Mouse (Mus musculus) telencephalon, adult 2 months (tissue): ENCODE measurements at regions not wholly inside any gene's neighbourhood (a gene's known extent, or its start where the extent isn't known, plus 50 kb on each side); places are given as distances from the start of the nearest gene placed in this dataset.

Source experiments
- DNase-seq: peaks from one replicate; pipeline ENCODE4 v3.0.0-alpha.2; 2011; ENCODE audit warnings: low read depth, low spot score

DNA sequence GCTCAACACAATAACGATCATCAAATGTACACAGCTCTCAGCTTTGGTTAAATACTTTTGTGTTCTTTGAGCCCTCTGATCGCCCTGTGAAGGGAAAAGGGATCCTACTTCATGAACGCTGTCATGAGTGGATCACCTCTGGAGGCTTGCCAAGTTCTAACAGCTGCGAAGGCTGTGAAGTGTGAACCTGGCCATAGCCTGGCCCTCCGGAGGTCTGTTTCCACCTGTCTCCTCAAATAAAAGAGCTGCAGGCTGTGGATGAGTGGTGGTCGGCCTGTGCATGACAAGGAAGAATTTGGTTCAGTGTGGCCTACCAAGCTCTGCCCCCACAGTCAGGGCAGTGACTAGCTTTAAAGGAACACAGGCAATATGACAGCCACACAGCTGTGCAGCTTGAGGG, 122.0 kb downstream of the Gm12728 start:
- DNase-seq = no peak

DNA sequence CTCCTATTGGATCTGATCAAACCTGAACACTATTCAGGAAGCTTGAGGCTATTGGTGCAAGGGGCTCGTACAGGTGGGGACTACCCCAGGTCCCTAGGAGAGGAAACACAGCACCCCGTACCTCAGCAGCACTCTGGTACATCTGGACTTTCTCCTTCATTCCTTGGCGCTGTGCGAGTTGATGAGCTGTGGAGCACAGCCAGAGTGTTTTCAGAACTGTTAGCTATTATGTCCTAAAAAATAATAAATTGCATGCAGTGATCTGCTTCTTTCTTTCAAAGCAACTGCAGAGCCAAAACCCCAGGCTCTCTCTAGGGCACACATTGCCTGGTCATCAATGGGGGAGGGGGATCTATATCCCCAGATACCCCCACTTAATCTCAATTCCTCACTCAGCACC, 122.6 kb downstream of the Gm12728 start:
- no peak for DNase-seq

DNA sequence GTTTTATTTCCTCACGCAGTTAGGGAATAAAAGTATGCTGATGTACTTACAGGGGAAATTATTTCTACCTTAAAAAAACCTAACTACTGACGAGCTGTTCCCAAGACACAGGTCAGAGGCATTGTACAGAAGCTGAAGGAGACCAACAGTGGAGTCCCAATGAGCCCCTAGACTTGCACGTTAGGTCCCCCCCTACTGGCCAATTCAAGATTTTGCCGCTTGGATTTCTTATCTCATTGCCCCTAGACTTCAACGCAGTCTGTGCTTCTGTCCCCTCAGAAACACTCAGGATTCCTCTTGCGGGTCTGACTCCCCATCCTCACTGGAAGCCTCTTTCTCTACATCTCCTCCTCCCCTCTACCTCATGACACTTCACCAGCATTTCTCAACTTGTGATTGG, 125.3 kb downstream of the Gm12728 start:
- DNase-seq = no peak

DNA sequence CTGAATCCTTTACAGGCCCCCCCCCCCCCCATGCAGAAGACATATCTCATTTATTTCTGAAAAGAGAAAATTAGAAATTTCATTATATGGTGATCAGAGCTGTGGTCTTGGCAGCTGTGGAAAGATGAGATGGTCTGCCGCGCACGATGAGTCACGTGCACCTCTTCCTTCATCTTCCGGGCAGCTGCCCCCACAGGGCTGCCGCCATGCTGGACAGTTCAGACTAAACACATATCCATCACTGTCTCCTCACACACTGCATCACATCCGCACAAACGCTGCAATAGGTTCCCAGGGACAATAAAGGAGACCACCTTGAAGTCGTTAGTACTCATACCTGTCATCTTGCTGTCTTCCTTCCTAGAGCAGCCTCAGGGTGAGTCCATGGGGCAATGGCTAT, 126.6 kb downstream of the Gm12728 start:
- DNase-seq = no peak

DNA sequence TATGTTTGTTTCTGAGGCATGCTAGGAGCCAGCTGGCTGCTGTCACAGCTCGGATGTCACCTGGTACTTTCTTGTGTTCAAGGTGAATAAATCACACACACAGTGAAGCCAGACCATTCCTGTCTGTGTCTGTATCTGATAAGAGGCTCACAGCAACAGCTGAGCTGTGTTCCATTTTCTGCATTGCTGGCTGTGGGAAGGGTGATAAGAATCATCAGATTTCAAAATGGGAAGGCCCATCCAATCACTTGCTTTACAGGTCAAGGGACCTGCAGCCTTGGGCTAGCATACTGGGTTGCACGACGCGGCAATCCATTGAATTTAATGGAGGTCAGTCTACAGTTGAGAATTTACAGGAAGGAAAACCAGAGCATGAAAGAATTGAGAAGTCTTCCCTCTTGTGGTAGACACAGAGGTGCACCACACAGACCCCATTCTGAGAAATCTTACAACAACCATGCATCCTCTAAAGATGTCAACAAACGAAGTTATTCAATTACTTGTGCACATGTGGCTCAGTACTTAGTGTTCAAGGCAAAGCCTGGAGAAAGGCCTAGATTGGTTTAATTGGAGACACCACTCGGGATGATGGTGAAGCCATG, 135.2 kb downstream of the Gm12728 start:
- no peak for DNase-seq

DNA sequence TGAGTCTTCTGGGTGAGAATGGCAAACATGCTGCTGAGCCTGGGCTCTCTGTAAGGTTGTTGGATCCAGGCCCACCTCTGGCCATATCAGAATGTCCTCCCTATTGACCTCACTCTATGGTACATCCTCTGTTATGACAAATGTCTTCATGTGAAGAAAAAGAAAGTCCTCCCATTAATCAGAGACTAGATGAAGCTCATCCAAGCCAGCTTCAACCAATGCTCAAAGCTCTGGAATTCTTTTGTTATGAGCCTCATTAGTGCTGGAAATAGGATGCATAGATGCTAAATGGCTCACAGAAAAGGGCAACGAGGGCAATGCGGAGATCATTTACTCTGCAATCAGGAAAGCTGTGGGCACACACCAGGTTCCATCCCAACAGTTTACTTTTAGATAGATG, 135.8 kb downstream of the Gm12728 start:
- DNase-seq = no peak

DNA sequence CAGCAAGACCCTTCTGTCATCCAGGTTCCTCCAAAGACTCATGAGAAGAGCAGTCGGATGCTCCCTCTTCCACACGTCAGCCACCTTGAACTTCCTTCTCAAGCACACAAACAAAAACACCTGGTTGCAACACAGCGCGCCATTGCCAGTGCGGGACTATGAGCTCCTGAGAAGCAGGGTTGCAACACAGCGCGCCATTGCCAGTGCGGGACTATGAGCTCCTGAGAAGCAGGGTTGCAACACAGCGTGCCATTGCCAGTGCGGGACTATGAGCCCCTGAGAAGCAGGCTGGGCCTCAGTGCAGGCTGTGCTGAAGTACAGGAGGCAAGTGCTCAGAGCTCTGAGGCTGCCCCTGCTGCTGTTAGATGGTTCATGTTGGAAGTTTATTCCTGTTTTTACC, 140.0 kb downstream of the Gm12728 start:
- no peak for DNase-seq

DNA sequence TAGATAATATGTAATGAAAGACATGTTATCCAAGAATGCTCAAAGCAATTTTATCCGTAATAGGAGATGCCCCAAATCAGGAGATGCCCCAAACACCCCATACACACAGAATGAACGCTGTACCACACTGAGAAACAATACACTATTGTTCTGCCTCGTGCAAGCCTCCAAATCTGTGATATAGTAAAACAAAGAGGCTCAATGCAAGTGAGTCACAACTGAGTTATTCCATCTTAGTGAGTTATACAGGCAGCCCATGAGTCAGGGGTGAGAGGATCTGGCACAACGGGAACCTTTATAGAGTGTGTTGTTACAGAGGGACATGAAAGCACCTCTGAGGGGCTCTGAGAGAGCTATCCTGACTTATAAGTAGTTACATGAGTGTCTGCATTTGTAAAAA, 145.3 kb downstream of the Gm12728 start:
- DNase-seq = peak; percentile 21

DNA sequence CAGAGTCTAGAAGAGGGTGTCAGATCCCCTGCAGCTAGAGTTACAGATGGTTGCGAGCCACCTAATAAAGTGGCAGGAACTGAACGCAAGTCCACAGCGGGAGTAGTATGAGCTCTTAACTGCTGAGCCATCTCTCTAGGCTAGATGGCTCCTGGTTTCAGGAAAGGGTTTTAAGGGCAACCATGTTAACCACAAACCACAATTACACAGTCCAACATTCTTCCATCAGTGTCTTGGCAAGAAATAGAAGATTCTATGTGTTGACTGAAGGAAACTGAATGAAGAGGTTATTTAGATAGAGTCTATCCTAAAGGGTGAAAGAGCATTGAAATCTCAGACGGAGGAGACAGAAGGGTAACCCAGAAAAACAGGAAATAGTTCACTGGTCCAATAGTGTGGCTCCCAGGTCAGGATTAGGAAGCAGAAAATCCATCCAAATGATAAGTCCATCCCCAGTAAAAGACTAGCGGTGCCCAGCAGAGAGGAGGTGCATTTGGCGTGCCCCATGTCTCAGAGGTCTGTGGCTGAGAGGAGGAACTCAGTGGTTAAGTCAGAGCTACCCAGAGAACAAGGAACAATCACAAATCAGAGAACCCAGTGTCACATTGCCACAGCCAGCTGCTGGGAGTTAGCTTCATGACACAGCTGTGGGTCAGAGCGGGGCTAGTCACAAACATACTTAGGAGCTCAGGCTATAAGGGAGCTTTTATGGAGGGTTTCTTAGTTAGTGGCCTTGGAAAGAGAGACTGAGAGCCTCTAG, 147.3 kb downstream of the Gm12728 start:
- DNase-seq = peak; percentile 33

DNA sequence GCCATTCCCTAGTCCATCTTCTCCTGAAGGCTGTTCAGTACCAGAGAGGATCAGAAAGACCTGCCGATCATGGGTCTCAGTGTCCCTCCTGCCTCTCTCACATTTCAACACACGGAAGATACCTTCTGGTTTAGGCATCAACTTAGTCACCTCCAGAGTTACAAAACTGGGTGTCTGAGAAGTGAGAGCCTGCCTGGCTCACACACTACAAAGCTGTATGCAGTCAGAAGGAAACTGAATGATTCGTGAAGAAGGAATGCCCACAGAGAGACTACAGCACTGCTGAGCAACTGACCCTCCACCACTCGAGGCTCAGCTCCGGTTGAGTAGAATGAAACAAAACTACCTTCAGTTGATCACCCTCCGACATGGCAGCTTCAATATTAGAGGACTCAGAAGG, 147.9 kb downstream of the Gm12728 start:
- no peak for DNase-seq

DNA sequence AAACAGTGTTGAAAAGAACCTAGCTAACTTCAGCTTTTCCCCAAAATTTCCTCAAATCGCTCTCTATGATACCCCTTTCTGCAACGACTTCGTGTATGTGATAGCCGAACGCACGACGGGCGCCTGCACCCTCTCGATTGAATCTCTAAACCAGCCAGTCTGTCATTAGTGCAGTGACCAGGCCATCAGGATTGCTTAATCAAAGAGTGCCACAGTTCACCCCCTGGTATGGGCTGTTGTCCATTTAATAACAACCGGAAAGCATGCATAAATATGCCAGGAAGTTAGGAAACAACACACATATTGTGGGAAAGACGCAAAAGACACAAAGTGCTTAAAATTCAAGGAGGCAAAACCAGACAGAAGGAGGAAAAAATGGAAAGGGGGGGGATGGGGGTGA, 149.2 kb downstream of the Gm12728 start:
- DNase-seq = no peak

DNA sequence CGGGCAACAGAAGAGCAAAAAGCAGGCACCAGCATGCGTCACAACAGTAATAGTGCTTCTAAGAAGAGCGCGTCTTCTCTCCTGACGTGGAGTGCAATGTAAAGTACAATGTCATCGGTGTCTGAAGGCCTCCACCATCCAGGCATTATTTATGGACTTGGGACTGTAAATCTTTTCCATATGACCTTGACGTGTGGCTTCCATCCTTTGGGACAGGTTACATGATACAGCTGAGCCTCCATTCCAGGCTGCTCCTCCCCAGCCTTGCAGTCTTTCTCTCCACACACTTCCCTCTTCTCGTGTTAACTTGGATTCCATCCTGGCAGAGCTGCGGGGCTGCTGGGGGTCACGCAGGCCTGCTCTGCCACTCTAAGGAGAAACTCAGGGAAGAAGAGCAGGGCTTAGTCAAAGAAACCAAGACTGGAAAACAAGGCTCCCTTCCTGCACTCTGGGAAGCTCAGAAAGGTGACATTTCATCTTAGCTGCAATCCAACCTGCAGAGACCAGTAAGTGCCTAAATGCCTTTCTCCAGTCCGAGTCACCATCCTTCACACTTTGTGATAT, 150.0 kb downstream of the Gm12728 start:
- DNase-seq = no peak

DNA sequence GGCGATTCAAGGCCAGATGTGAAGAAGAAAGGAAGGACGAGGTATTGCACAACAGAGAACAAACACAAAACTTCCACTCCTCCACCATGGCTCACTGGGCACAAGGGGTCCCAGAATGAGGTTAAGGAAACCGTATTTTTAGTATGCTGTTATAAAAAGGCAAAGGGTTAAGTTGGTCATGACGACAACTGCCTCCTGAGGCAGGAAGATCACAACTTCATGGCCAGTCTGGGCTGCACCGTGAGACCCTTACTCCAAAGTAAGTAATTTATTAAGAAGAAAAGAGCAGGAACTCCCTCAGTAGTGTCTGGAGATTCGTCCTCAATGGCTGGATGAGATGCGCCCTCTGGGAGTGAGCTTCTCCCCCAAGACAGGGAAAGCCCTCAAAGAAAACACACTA, 151.2 kb downstream of the Gm12728 start:
- DNase-seq = no peak

DNA sequence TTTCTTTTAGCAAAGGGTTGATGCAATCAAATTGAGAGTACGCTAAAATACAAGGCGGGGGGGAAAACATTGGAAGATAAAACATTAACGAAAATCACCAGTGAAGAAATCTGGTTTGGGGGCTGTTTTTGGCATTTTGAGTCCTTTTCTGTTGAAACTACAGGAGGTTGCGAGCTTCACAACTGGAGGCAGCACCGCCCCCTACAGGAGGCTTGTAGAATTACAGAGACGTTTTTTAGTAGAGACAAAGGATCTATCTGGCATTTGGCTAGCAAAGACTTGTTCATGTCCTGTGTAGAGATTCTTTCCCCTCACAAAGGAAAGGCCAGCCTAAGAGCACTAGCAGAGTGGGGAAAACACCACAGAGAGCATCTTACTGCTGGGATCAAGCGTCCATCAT, 152.1 kb downstream of the Gm12728 start:
- peak; percentile 33 for DNase-seq

DNA sequence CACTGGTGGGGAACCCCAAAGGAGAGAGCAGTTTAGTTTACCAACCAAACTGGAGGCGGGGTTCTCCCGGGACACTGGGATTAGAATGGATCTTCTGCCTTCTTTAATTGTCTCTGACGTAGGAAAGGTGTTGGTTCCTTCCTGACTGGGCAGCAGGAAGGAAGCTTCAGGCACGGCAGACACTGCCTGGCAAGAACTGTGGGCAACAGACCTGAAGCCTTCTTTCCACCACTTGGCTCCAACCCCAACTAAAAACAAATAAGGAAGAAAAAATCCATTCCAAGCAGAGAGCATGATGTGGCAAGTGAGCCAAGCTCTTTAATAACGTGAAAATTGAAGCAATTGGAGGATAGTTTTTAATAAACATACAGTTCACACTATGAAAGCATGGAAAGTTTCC, 155.3 kb downstream of the Gm12728 start:
- no peak for DNase-seq

DNA sequence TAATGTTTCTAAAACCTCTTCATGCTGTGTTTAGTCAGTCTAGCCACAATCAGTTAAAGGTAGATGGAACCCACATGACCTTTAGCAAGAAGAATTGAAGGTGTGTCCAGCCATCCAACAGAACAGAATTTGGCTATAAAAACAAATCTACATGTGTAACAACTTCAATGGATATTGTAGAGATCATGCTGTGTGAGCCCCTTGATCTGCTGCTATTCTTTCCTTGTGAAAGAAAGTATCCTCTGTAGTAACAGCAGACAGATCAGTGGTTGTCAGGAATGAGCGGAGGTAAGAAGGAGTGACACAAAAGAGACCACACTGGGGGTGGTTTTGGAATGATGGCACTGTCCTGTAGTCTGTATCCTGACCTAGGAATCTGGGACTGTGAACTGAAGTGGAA, 156.3 kb downstream of the Gm12728 start:
- no peak for DNase-seq

DNA sequence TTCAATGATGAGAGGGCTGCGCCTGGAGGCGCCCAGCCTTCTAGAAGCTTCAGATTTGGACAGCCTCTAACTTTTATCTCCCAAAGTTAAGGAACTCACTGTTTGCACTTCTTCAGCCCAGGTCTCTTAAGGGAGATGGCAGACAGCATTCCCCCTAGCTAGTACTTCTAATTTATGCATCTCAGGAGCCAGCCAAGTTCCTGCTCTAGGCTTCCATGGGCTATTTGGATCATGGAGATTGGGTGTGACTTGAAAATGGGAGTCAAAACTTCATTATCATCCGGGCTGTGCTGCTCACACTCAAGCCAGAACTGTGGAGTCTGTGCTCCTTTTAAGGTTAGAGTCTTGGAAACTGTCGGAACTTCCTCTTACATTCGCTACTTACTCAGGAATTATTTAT, 158.7 kb downstream of the Gm12728 start:
- no peak for DNase-seq

DNA sequence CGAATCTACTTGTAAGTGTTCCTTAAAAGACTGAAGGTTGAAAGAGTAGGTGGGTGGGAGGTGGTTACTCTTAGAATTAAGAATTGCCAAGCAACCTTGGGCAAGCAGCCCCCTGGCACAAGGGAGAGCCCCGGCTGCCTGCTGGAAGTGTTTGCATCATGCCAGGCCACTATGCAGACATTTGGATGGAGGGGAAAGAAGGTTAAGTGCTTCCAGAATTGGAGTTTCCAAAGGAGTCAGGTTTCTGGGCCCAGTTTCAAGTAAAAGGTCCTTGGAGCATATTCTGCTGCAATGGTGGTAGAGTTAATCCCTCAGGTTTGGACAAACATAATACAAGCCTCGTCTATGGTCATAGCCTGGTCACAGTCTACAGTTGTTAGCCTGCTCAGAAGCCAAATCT, 162.7 kb downstream of the Gm12728 start:
- no peak for DNase-seq

DNA sequence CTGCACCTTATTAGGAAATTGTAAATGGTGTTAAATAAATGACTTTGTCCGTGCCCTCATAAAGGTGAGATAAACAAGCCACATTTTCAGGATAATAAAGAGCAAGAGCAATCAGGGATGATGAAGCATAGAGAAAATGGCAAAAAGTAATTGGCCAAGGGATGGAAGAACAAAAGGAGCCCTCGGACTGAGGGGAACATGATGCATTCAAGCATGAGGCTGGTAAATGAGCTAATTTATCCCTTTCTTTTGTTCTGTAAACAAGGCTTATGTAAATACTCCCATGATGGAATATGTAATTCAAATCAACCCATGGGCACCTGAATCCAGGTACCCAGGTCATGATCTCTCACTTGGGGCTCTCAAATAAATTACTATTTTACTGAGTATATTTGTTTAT, 166.8 kb downstream of the Gm12728 start:
- DNase-seq = no peak

DNA sequence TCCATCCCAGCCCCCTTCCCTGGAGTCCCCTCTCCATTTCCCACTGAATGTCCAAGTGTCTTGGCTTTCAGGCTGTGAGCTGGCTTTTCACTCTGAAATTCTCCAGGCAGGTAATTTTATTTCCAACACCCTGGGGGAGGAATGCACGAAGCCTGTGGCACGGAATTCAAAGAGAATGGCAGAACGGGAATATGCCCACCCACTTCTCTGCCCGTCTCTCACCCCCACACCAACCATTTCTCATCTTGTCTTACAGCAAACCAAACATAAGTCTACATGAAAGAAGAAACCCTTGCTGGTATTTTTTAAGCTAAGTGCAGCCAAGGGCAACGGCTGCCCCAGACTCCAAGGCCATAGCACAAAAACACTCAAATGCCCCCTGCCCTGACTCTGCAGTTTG, 168.7 kb downstream of the Gm12728 start:
- DNase-seq = peak; percentile 27

DNA sequence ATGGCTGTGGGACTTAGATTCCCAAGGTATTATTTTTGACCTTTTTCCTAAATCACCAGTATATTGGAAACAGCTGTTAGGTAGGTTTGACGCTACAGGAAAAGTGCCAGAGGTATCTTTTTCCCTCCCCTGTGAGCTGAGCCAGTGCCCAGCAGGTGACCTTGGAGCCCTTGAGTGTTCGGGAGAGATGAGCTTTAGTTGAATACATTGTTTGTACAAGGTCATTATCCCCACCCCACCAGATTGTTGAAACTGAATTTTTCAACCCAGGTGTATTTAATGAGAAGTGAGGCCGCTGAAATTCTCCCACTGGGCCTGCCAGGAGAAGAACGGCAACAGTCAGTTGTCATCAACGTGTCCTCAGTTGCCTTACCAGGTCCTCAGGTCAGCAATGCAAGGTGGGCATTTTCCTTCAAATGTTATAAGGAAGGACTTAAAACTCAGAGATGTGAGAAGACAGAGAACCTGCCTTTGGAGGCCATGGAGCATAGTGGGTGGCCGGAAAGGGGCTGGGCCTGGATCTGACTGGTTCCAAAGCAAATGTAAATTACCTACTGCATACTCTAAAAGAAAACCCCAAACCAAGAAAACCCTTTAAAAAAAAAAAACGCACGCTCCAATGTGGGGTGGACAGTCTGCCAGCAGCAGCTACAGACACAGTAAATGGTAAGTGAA, 172.2 kb downstream of the Gm12728 start:
- DNase-seq = no peak

DNA sequence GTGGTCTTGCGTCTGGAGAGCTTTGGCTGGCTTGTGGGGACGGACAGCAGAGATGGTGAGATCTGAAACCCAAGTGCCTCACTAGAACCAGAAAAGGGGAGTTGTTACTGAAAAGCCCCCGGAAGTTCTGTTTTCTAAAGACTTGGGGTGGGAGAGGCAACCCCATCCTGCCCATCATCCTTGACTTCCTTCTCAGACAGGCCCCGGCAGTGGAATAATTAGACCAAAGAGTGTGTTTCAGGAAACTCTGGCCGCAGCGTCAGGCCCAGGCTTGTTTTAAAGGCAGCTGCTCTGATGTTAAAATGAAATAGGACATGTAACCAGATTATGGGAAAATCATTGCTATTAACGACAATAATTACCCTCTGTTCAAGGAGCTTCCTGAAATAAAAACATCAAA, 172.9 kb downstream of the Gm12728 start:
- DNase-seq = no peak

DNA sequence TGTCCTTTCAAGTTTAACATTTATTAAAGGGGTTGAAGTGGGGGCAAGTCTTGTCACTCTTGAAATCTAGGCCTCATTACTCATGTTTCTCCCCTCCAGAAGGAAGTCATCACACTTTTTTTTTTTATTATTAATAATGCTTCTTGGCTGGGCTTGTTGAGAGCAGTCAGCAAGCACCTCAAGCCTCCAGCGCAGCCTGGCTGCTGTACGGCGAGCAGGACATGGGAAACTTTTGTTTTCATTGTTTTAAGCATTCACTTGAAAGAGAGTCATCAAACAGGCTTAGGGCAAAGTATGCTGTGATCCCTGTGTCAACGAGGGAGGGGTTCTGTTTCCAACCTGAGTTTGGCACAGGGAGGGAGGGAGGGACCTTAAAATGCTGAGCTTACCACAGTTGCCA, 178.7 kb downstream of the Gm12728 start:
- DNase-seq = no peak
